Mouse (Mus musculus) fibroblast of lung, adult 2 months (primary cell): ENCODE data around the gene Cd5.
A peak's percentile ranks its signal among the peaks of the same experiment; 100 is the strongest.

Experiments used
- DNase-seq: peaks from one replicate; pipeline ENCODE4 v3.0.0-alpha.2; 2011; ENCODE audit warnings: low read depth

Gene Cd5

GRCm38 (mm10) chr19:10701013-10701726 lies 37.6 kb downstream of the Cd5 start:
- DNase-seq: no peak

- DNase-seq: no peak
Measured at GRCm38 (mm10) chr19:10699851-10700250, 39.0 kb downstream of the Cd5 start.

- DNase-seq: no peak
Measured at GRCm38 (mm10) chr19:10698131-10698991, 40.4 kb downstream of the Cd5 start.

GRCm38 (mm10) chr19:10695801-10696200 lies 43.0 kb downstream of the Cd5 start:
- DNase-seq: no peak

GRCm38 (mm10) chr19:10693926-10694682 lies 44.7 kb downstream of the Cd5 start:
- DNase-seq: no peak

GRCm38 (mm10) chr19:10692361-10692760 lies 46.4 kb downstream of the Cd5 start:
- no peak for DNase-seq

GRCm38 (mm10) chr19:10691660-10692059 lies 47.1 kb downstream of the Cd5 start:
- DNase-seq: no peak

- DNase-seq: no peak
Measured at GRCm38 (mm10) chr19:10691121-10691520, 47.7 kb downstream of the Cd5 start.

- DNase-seq: peak; percentile 61
Measured at GRCm38 (mm10) chr19:10690336-10690735, 48.5 kb downstream of the Cd5 start.

- peak; percentile 46 for DNase-seq
Measured at GRCm38 (mm10) chr19:10689470-10690166, 49.2 kb downstream of the Cd5 start.

GRCm38 (mm10) chr19:10688537-10689352 lies 50.1 kb downstream of the Cd5 start, which contains the start of gene Vps37c:
Gene Vps37c (plus strand): TSS chr19:10688735.
- DNase-seq: peak; percentile 71

GRCm38 (mm10) chr19:10685727-10686126 lies 53.1 kb downstream of the Cd5 start:
- no peak for DNase-seq

- DNase-seq: no peak
Measured at GRCm38 (mm10) chr19:10685081-10685480, 53.7 kb downstream of the Cd5 start.

GRCm38 (mm10) chr19:10681571-10681970 lies 57.2 kb downstream of the Cd5 start:
- no peak for DNase-seq

GRCm38 (mm10) chr19:10678772-10679067 lies 60.1 kb downstream of the Cd5 start:
- no peak for DNase-seq

GRCm38 (mm10) chr19:10677915-10678771 lies 60.7 kb downstream of the Cd5 start, which contains the start of gene Pga5:
Gene Pga5 (minus strand): TSS chr19:10678071.
- peak; percentile 42 for DNase-seq

- DNase-seq: no peak
Measured at GRCm38 (mm10) chr19:10676656-10677055, 62.1 kb downstream of the Cd5 start.

- DNase-seq: no peak
Measured at GRCm38 (mm10) chr19:10673275-10673674, 65.5 kb downstream of the Cd5 start.

GRCm38 (mm10) chr19:10671854-10672417 lies 66.9 kb downstream of the Cd5 start:
- no peak for DNase-seq

GRCm38 (mm10) chr19:10671319-10671718 lies 67.5 kb downstream of the Cd5 start:
- no peak for DNase-seq
